Mouse (Mus musculus): Measurements from ENCODE around the gene Klk13. TPM values are rescaled to one million over a fixed set of nuclear protein-coding genes. Genes with fewer than 3 reads are reported as not detected.
"Not testable (repeated sequence)": the region's sequence is repeated elsewhere in the genome, so short reads cannot be mapped to it uniquely, and the experiment has no call there.

The Klk13 gene
- total RNA-seq (2014; fragmentation: Nextera tagmentation) (not detected in 2 replicates), total RNA-seq (2017) (not detected in 2 replicates)

- ATAC-seq (replicated peaks; ENCODE audit: low FRiP score, low TSS enrichment, poor library complexity, severe bottlenecking), result no peak
These were observed at the start of gene Klk13 for GRCm38 (mm10) chr7:43712267-43712666. Gene Klk13, plus strand, starts transcription at chr7:43712567.

- no peak for ATAC-seq (replicated peaks; ENCODE audit: low FRiP score, low TSS enrichment, poor library complexity, severe bottlenecking)
These were observed 49.6 kb upstream of the Klk13 start for GRCm38 (mm10) chr7:43662804-43663203.

- ATAC-seq (replicated peaks; ENCODE audit: low FRiP score, low TSS enrichment, poor library complexity, severe bottlenecking), result not testable (repeated sequence)
These were observed 45.1 kb upstream of the Klk13 start for GRCm38 (mm10) chr7:43667221-43667620.

GRCm38 (mm10) chr7:43668582-43668981 is 43.8 kb upstream of the Klk13 start:
- no peak for ATAC-seq (replicated peaks; ENCODE audit: low FRiP score, low TSS enrichment, poor library complexity, severe bottlenecking)

GRCm38 (mm10) chr7:43671064-43671808 is 41.1 kb upstream of the Klk13 start:
- ATAC-seq (replicated peaks; ENCODE audit: low FRiP score, low TSS enrichment, poor library complexity, severe bottlenecking), result no peak; the same call in 1 of the 2 replicates

GRCm38 (mm10) chr7:43671809-43672580 is 40.4 kb upstream of the Klk13 start, which contains the start of gene Ctu1:
Gene Ctu1, plus strand, starts transcription at chr7:43672016.
- peak; percentile 98 for ATAC-seq (replicated peaks; ENCODE audit: low FRiP score, low TSS enrichment, poor library complexity, severe bottlenecking)

- peak; percentile 12 for ATAC-seq (replicated peaks; ENCODE audit: low FRiP score, low TSS enrichment, poor library complexity, severe bottlenecking)
These were observed 39.6 kb upstream of the Klk13 start for GRCm38 (mm10) chr7:43672581-43673260.

GRCm38 (mm10) chr7:43675091-43675490 is 37.3 kb upstream of the Klk13 start:
- ATAC-seq (replicated peaks; ENCODE audit: low FRiP score, low TSS enrichment, poor library complexity, severe bottlenecking), result no peak

GRCm38 (mm10) chr7:43678517-43678916 is 33.9 kb upstream of the Klk13 start:
- 0 out of 2 replicates have a peak, but pooled peaks have one; percentile 56 for ATAC-seq (replicated peaks; ENCODE audit: low FRiP score, low TSS enrichment, poor library complexity, severe bottlenecking)

- peak; percentile 70; the same call in 1 of the 2 replicates for ATAC-seq (replicated peaks; ENCODE audit: low FRiP score, low TSS enrichment, poor library complexity, severe bottlenecking)
These were observed 31.4 kb upstream of the Klk13 start for GRCm38 (mm10) chr7:43680960-43681359.

- not testable (repeated sequence) for ATAC-seq (replicated peaks; ENCODE audit: low FRiP score, low TSS enrichment, poor library complexity, severe bottlenecking)
These were observed 29.9 kb upstream of the Klk13 start for GRCm38 (mm10) chr7:43682511-43682910.

- no peak for ATAC-seq (replicated peaks; ENCODE audit: low FRiP score, low TSS enrichment, poor library complexity, severe bottlenecking)
These were observed 27.3 kb upstream of the Klk13 start for GRCm38 (mm10) chr7:43685088-43685487.

- no peak for ATAC-seq (replicated peaks; ENCODE audit: low FRiP score, low TSS enrichment, poor library complexity, severe bottlenecking)
These were observed 22.2 kb upstream of the Klk13 start, which contains the start of gene Klk14 for GRCm38 (mm10) chr7:43690118-43690517. Gene Klk14, plus strand, starts transcription at chr7:43690418.

GRCm38 (mm10) chr7:43710031-43710430 is 2.3 kb upstream of the Klk13 start:
- no peak for ATAC-seq (replicated peaks; ENCODE audit: low FRiP score, low TSS enrichment, poor library complexity, severe bottlenecking)

GRCm38 (mm10) chr7:43712917-43713316 is 550 bp downstream of the Klk13 start:
- ATAC-seq (replicated peaks; ENCODE audit: low FRiP score, low TSS enrichment, poor library complexity, severe bottlenecking), result no peak

- no peak for ATAC-seq (replicated peaks; ENCODE audit: low FRiP score, low TSS enrichment, poor library complexity, severe bottlenecking)
These were observed 1.5 kb downstream of the Klk13 start for GRCm38 (mm10) chr7:43713741-43714351.

- no peak for ATAC-seq (replicated peaks; ENCODE audit: low FRiP score, low TSS enrichment, poor library complexity, severe bottlenecking)
These were observed 35.4 kb downstream of the Klk13 start for GRCm38 (mm10) chr7:43747788-43748187.

GRCm38 (mm10) chr7:43752806-43753205 is 40.4 kb downstream of the Klk13 start:
- no peak for ATAC-seq (replicated peaks; ENCODE audit: low FRiP score, low TSS enrichment, poor library complexity, severe bottlenecking)

GRCm38 (mm10) chr7:43766484-43766883 is 54.1 kb downstream of the Klk13 start:
- ATAC-seq (replicated peaks; ENCODE audit: low FRiP score, low TSS enrichment, poor library complexity, severe bottlenecking), result no peak

All from megakaryocyte-erythroid progenitor cell, adult 5-6 weeks (primary cell).